Mouse (Mus musculus): Measurements from ENCODE around the gene Kdm4a.

- TF ChIP-seq CTCF (conservative IDR thresholded peaks at IDR 0.05; ENCODE audit: low read length) = no peak
- TF ChIP-seq NANOG (IDR thresholded peaks at IDR 0.05; ENCODE audit: borderline replicate concordance, low read length) = no peak
- no peak for TF ChIP-seq POU5F1 (IDR thresholded peaks at IDR 0.05; ENCODE audit: borderline replicate concordance, low read length)
Observed at GRCm38 (mm10) chr4:118147090-118147489, 32.8 kb downstream of the Kdm4a start.

Measured in E14TG2a.4 (cell line).